Mouse (Mus musculus): Measurements from ENCODE around the gene Ranbp17. TPM values are rescaled to one million over a fixed set of nuclear protein-coding genes. Genes with fewer than 3 reads are reported as not detected.

Ranbp17 gene
- polyA plus RNA-seq, 2 experiments, result 1.7 to 3.3 TPM

DNA sequence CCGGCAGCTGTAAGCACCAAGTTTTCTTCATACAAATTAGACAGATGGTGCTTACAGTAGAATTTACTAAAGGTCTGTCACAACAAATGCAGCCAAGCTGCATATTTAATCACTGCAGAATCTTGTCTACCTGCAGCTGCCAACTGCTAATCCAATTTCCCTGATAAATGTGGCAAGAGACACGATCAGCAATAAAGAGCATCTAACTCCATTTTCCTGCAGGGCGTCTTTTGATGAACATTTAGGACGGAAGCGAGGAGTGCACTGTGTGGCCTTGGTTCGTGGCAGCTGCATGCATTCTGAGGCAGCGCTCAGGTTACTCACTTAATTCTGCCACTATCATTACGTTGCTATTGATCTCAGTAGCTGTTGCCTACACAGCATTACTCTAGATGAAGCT is 212.7 kb downstream of the Ranbp17 start:
- Histone ChIP-seq H3K36me3 (replicated peaks; ENCODE audit: control insufficient read depth, insufficient read depth, low read depth) (no peaks in the 10 kb centered on the region), H3K27me3 (ENCODE audit: control insufficient read depth, insufficient read depth, low read length) (no peaks in the 10 kb centered on the region), H3K4me1 (replicated peaks; ENCODE audit: control insufficient read depth in 2 of 2, insufficient read depth in 2 of 2, low read length in 1 of 2) (no peaks in the 10 kb centered on the region), H3K4me2 (ENCODE audit: low read depth) (no peak overlapping the region), H3K9ac (replicated peaks) (no peak overlapping the region), H3K4me3 (ENCODE audit: insufficient read depth in 1 of 2, low read depth in 2 of 2, low read length in 2 of 2) (no peak overlapping the region), H3K9me3 (ENCODE audit: control insufficient read depth, low read length) (no peaks in the 10 kb centered on the region), H3K27ac (no peak overlapping the region)
- no peak for TF ChIP-seq CTCF (IDR thresholded peaks at IDR 0.05; ENCODE audit: low read depth)
- no peak for DNase-seq (ENCODE audit: low read depth in 3 of 3, low spot score in 3 of 3)
- ATAC-seq (ENCODE audit: insufficient read depth), result no peak
- 78% methylated on average over 8 of the region's 8 CpGs for WGBS (ENCODE audit: insufficient replicate concordance)

DNA sequence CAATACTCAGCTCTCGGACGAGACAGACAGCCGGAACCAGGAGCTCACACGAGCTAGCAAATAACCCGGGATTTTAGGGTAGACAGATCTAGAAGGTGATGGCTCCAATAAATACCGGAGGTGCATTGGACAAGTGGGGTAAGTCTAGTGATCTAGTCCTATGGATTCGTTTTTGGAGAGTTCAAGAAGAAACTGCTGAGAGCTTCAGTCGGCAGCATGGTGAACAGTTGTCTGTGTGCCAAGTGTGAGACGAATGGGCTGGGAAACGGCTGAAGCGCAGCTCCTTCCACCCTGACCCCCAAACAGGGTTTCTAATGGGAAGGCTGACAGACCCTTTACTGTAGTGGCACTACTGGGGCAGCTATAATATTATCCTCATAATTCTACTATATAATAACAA is 214.2 kb downstream of the Ranbp17 start:
- no peaks in the 10 kb centered on the region for H3K27me3 ChIP-seq (ENCODE audit: control insufficient read depth, insufficient read depth, low read length)
- no peaks in the 10 kb centered on the region for H3K9me3 ChIP-seq (ENCODE audit: control insufficient read depth, low read length)
- no peaks in the 10 kb centered on the region for H3K4me1 ChIP-seq (replicated peaks; ENCODE audit: control insufficient read depth in 2 of 2, insufficient read depth in 2 of 2, low read length in 1 of 2)
- ATAC-seq (ENCODE audit: insufficient read depth) (no peak), DNase-seq (ENCODE audit: low read depth in 3 of 3, low spot score in 3 of 3) (no peak)
- no peak overlapping the region for H3K27ac ChIP-seq
- H3K36me3 ChIP-seq (replicated peaks; ENCODE audit: control insufficient read depth, insufficient read depth, low read depth), result no peaks in the 10 kb centered on the region
- H3K4me3 ChIP-seq (ENCODE audit: insufficient read depth in 1 of 2, low read depth in 2 of 2, low read length in 2 of 2), result no peak overlapping the region
- no peak overlapping the region for H3K9ac ChIP-seq (replicated peaks)
- no peak overlapping the region for H3K4me2 ChIP-seq (ENCODE audit: low read depth)
- WGBS (ENCODE audit: insufficient replicate concordance), result 67% methylated on average over 11 of the region's 11 CpGs
- TF ChIP-seq EP300 (IDR thresholded peaks at IDR 0.05; ENCODE audit: low read depth) (no peak), CTCF (IDR thresholded peaks at IDR 0.05; ENCODE audit: low read depth) (no peak)

DNA sequence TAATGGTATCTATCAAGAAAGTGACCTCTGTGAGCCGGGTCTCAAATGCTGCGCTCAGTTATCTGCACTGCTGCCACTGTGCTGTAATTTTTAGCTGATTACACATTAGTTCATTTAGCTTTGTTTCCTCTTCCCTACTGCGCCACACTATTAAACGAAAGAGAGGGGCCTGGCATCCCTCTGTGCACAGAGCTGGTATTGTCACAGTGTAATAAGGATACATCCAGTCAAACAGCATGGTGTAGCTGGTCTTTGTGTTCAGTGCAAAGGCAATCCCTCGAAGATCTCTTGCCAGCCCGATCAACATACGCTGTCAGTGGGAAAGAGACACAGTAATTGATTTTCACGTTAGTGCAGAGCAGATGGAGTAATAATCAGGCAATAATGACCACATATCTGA is 216.4 kb downstream of the Ranbp17 start:
- WGBS (ENCODE audit: insufficient replicate concordance), result 74% methylated on average over 8 of the region's 8 CpGs
- H3K9me3 ChIP-seq (ENCODE audit: control insufficient read depth, low read length), result no peaks in the 10 kb centered on the region
- no peak for ATAC-seq (ENCODE audit: insufficient read depth)
- DNase-seq (ENCODE audit: low read depth in 3 of 3, low spot score in 3 of 3), result no peak
- H3K27ac ChIP-seq, result no peak overlapping the region
- no peak overlapping the region for H3K4me3 ChIP-seq (ENCODE audit: insufficient read depth in 1 of 2, low read depth in 2 of 2, low read length in 2 of 2)
- H3K9ac ChIP-seq (replicated peaks), result no peak overlapping the region
- no peaks in the 10 kb centered on the region for H3K27me3 ChIP-seq (ENCODE audit: control insufficient read depth, insufficient read depth, low read length)
- no peaks in the 10 kb centered on the region for H3K36me3 ChIP-seq (replicated peaks; ENCODE audit: control insufficient read depth, insufficient read depth, low read depth)
- H3K4me1 ChIP-seq (replicated peaks; ENCODE audit: control insufficient read depth in 2 of 2, insufficient read depth in 2 of 2, low read length in 1 of 2), result no peaks in the 10 kb centered on the region
- TF ChIP-seq CTCF (IDR thresholded peaks at IDR 0.05; ENCODE audit: low read depth) (no peak), EP300 (IDR thresholded peaks at IDR 0.05; ENCODE audit: low read depth) (no peak)
- H3K4me2 ChIP-seq (ENCODE audit: low read depth), result no peak overlapping the region

DNA sequence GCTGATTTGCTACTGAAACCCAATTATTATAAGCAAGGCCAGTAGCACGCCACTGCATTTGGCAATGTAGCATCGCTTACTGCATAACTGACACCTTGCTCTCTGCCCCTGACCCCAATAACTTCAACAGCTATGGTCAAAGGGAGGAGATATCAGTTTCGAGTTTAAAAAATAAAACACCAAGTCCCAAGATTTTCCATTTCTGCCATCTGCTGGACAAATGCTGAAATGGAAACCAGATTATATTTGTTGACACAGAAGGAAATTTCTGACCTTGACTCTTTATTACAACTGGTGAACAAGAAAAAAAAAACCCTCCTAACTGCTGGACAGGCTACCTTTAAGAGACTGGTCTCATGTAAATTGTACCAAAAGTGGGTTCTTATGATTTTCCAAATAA is 218.1 kb downstream of the Ranbp17 start:
- Histone ChIP-seq H3K27ac (no peak overlapping the region), H3K27me3 (ENCODE audit: control insufficient read depth, insufficient read depth, low read length) (no peaks in the 10 kb centered on the region), H3K9me3 (ENCODE audit: control insufficient read depth, low read length) (no peaks in the 10 kb centered on the region), H3K9ac (replicated peaks) (no peak overlapping the region), H3K4me2 (ENCODE audit: low read depth) (no peak overlapping the region), H3K4me1 (replicated peaks; ENCODE audit: control insufficient read depth in 2 of 2, insufficient read depth in 2 of 2, low read length in 1 of 2) (no peaks in the 10 kb centered on the region), H3K4me3 (ENCODE audit: insufficient read depth in 1 of 2, low read depth in 2 of 2, low read length in 2 of 2) (no peak overlapping the region), H3K36me3 (replicated peaks; ENCODE audit: control insufficient read depth, insufficient read depth, low read depth) (no peaks in the 10 kb centered on the region)
- ATAC-seq (ENCODE audit: insufficient read depth), result no peak
- peak in 1 of 3 experiments; percentile 1 for DNase-seq (ENCODE audit: low read depth in 3 of 3, low spot score in 3 of 3)
- TF ChIP-seq EP300 (IDR thresholded peaks at IDR 0.05; ENCODE audit: low read depth), result no peak
- TF ChIP-seq CTCF (IDR thresholded peaks at IDR 0.05; ENCODE audit: low read depth), result peak; percentile 7; the same call in 1 of the 2 replicates
- 48% methylated on average over 3 of the region's 3 CpGs for WGBS (ENCODE audit: insufficient replicate concordance)

DNA sequence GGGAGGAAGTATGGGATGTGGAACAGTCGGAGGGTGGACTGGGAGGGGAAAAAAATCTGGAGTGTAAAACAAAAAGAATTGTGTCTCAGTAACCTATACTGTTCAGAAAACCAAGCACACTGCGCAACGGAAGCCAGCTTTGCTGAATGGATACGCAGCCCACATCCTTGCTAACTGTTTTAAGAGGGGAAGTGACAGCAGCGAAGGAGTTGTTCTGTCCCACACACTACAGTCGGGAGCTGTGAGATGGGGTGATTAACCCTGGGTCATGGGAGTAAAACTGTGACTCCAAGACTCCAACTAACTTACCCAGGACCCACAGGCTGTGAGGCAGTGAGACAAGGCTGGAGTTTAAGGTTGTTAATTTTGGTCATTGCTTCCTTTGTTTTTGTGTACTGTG is 219.5 kb downstream of the Ranbp17 start:
- H3K27me3 ChIP-seq (ENCODE audit: control insufficient read depth, insufficient read depth, low read length), result no peaks in the 10 kb centered on the region
- DNase-seq (ENCODE audit: low read depth in 3 of 3, low spot score in 3 of 3) (no peak), ATAC-seq (ENCODE audit: insufficient read depth) (no peak)
- no peak overlapping the region for H3K4me2 ChIP-seq (ENCODE audit: low read depth)
- WGBS (ENCODE audit: insufficient replicate concordance), result 49% methylated on average over 6 of the region's 6 CpGs
- H3K27ac ChIP-seq, result no peak overlapping the region
- no peaks in the 10 kb centered on the region for H3K9me3 ChIP-seq (ENCODE audit: control insufficient read depth, low read length)
- no peaks in the 10 kb centered on the region for H3K36me3 ChIP-seq (replicated peaks; ENCODE audit: control insufficient read depth, insufficient read depth, low read depth)
- H3K4me3 ChIP-seq (ENCODE audit: insufficient read depth in 1 of 2, low read depth in 2 of 2, low read length in 2 of 2), result no peak overlapping the region
- TF ChIP-seq CTCF (IDR thresholded peaks at IDR 0.05; ENCODE audit: low read depth) (no peak), EP300 (IDR thresholded peaks at IDR 0.05; ENCODE audit: low read depth) (no peak)
- no peak overlapping the region for H3K9ac ChIP-seq (replicated peaks)
- no peaks in the 10 kb centered on the region for H3K4me1 ChIP-seq (replicated peaks; ENCODE audit: control insufficient read depth in 2 of 2, insufficient read depth in 2 of 2, low read length in 1 of 2)
